13 mouse cellular contexts compared by ENCODE assay signal in the genomic region with DNA sequence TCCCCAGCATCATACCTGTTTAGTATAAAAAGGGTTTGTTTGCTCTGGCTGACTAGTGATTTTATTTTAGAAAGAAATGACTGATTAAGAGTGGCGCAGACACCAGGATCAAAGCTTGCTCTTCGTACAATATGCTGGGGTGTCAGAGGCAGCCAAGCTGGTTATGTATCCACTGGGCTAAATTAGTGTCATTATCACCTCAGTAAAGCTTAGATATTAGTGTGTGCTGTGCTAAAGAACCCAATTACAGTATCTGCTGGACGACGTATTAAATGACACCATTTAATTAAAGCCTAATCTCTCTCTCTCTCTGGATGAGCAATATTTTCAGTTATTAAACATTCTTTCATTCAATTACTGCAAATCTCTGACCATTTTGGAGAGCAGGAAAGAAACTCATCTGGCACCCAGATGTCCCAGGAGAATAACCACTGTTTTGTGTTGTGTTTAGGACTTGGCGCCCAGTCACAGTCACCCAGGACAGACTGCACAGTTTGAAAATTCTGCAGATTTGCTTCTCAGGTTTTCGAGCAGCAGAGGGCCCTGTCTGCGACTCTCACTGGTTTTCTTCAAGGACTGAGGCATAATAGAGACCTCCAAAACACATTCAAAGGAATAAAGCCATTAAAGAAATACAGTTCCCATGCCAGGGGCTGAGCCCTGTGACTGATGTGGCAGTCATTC.
DNase-seq lines count a peak whose midpoint lies in the region; ATAC-seq lines count a peak whose summit lies in the region.
"Had no signal": no experiment of that assay in that cellular context is flagged by ENCODE, and none has a peak within 500 bp of the region (broad histone marks: within the 10 kb centered on the region; RNA-seq: fewer than 3 reads in every experiment).

No protein-coding gene starts in this region.

- no peak overlapping the region for H3K9ac ChIP-seq in hindbrain, embryonic 15.5 days
- no peak overlapping the region for H3K9ac ChIP-seq in hindbrain, embryonic 12.5 days
- no peak overlapping the region for H3K9ac ChIP-seq in neural tube, embryonic 13.5 days
- H3K9ac ChIP-seq: heart, embryonic 15.5 days; liver, embryonic 14.5 days had no signal

- peak; percentile 38 for DNase-seq in adrenal gland, postnatal 14 days
- no peak for DNase-seq in adrenal gland, postnatal 25 days
- no peak for DNase-seq in neural tube, embryonic 10.5 days (ENCODE audit: extremely low spot score, low spot score)
- no peak for DNase-seq in spleen, postnatal 4 days (ENCODE audit: low spot score in 2 of 2)
- no peak for DNase-seq in c-Kit-positive CD71-positive TER-119-positive erythroid progenitor cells, embryonic 14.5 days (ENCODE audit: low spot score)
- DNase-seq: adrenal gland, adult 8-10 months; cerebellum, adult 9-10 months; kidney, adult 9 months had no signal

- H3K4me1 ChIP-seq in hindbrain, embryonic 15.5 days (replicated peaks), result peaks cover 20% of the 10 kb centered on the region
- peaks cover 8% of the 10 kb centered on the region for H3K4me1 ChIP-seq in hindbrain, embryonic 12.5 days
- peaks cover 27% of the 10 kb centered on the region for H3K4me1 ChIP-seq in neural tube, embryonic 13.5 days (replicated peaks)
- H3K4me1 ChIP-seq: heart, embryonic 15.5 days had no signal

- no peaks in the 10 kb centered on the region for H3K9me3 ChIP-seq in hindbrain, embryonic 15.5 days
- no peaks in the 10 kb centered on the region for H3K9me3 ChIP-seq in hindbrain, embryonic 12.5 days (replicated peaks)
- H3K9me3 ChIP-seq in neural tube, embryonic 13.5 days, result no peaks in the 10 kb centered on the region
- H3K9me3 ChIP-seq: heart, embryonic 15.5 days had no signal

- 0 out of 2 replicates have a peak overlapping the region, but pooled peaks have one; percentile 30 for H3K27ac ChIP-seq in hindbrain, embryonic 15.5 days (replicated peaks)
- no peak overlapping the region for H3K27ac ChIP-seq in hindbrain, embryonic 12.5 days
- H3K27ac ChIP-seq in neural tube, embryonic 13.5 days (replicated peaks), result no peak overlapping the region
- H3K27ac ChIP-seq: heart, embryonic 15.5 days; liver, embryonic 14.5 days had no signal

- H3K4me2 ChIP-seq in hindbrain, embryonic 15.5 days, result no peak overlapping the region
- no peak overlapping the region for H3K4me2 ChIP-seq in hindbrain, embryonic 12.5 days (replicated peaks)
- no peak overlapping the region for H3K4me2 ChIP-seq in neural tube, embryonic 13.5 days
- H3K4me2 ChIP-seq: heart, embryonic 15.5 days had no signal

- ATAC-seq in hindbrain, embryonic 15.5 days (ENCODE audit: low FRiP score, low read depth), result no peak
- ATAC-seq in hindbrain, embryonic 12.5 days (ENCODE audit: low FRiP score), result no peak
- ATAC-seq in neural tube, embryonic 13.5 days (ENCODE audit: low read depth), result peak; percentile 59; the same call in 1 of the 2 replicates

- no peak overlapping the region for H3K4me3 ChIP-seq in hindbrain, embryonic 15.5 days
- no peak overlapping the region for H3K4me3 ChIP-seq in hindbrain, embryonic 12.5 days
- H3K4me3 ChIP-seq in neural tube, embryonic 13.5 days, result no peak overlapping the region
- H3K4me3 ChIP-seq: heart, embryonic 15.5 days had no signal

- no peaks in the 10 kb centered on the region for H3K27me3 ChIP-seq in hindbrain, embryonic 15.5 days
- H3K27me3 ChIP-seq in hindbrain, embryonic 12.5 days, result no peaks in the 10 kb centered on the region
- no peaks in the 10 kb centered on the region for H3K27me3 ChIP-seq in neural tube, embryonic 13.5 days
- H3K27me3 ChIP-seq: heart, embryonic 15.5 days had no signal

- WGBS in hindbrain, embryonic 15.5 days, result 40% methylated on average over 7 of the region's 7 CpGs
- WGBS in hindbrain, embryonic 12.5 days, result 61% methylated on average over 7 of the region's 7 CpGs
- 42% methylated on average over 7 of the region's 7 CpGs for WGBS in neural tube, embryonic 13.5 days

- H3K36me3 ChIP-seq in hindbrain, embryonic 15.5 days, result no peaks in the 10 kb centered on the region
- no peaks in the 10 kb centered on the region for H3K36me3 ChIP-seq in hindbrain, embryonic 12.5 days
- H3K36me3 ChIP-seq in neural tube, embryonic 13.5 days, result no peaks in the 10 kb centered on the region
- H3K36me3 ChIP-seq: heart, embryonic 15.5 days had no signal
